Mouse (Mus musculus): Measurements from ENCODE around the gene Cd24a. TPM values are rescaled to one million over a fixed set of nuclear protein-coding genes. Genes with fewer than 3 reads are reported as not detected.

Gene Cd24a
- polyA plus RNA-seq, 1 experiment from 2014 or later, result 137 TPM

- H3K9me3 ChIP-seq (ENCODE audit: low read length), result no peaks in the 10 kb centered on the region
- no peak overlapping the region for H3K27ac ChIP-seq (ENCODE audit: low read length)
- no peak for ATAC-seq
- no peaks in the 10 kb centered on the region for H3K36me3 ChIP-seq (ENCODE audit: insufficient read depth, low read length)
- no peak for DNase-seq (ENCODE audit: low spot score)
- no peak for TF ChIP-seq EP300 (IDR thresholded peaks at IDR 0.05)
- TF ChIP-seq CTCF (IDR thresholded peaks at IDR 0.05), result no peak
- no peak overlapping the region for H3K4me3 ChIP-seq (ENCODE audit: low read depth, low read length)
- H3K9ac ChIP-seq (replicated peaks; ENCODE audit: low read depth), result no peak overlapping the region
- H3K4me2 ChIP-seq (replicated peaks; ENCODE audit: low read depth, low read length), result no peak overlapping the region
- whole genome bisulfite sequencing, result 80% methylated on average over 5 of the region's 5 CpGs
- H3K4me1 ChIP-seq (ENCODE audit: insufficient read depth, low read depth, low read length), result no peaks in the 10 kb centered on the region
- no peaks in the 10 kb centered on the region for H3K27me3 ChIP-seq (replicated peaks; ENCODE audit: insufficient read depth, low read length)
These were observed 15.1 kb downstream of the Cd24a start for GRCm38 (mm10) chr10:43593182-43593581.

GRCm38 (mm10) chr10:43594187-43594586 is 16.1 kb downstream of the Cd24a start:
- H3K9ac ChIP-seq (replicated peaks; ENCODE audit: low read depth), result no peak overlapping the region
- H3K4me2 ChIP-seq (replicated peaks; ENCODE audit: low read depth, low read length), result no peak overlapping the region
- no peaks in the 10 kb centered on the region for H3K36me3 ChIP-seq (ENCODE audit: insufficient read depth, low read length)
- no peak overlapping the region for H3K27ac ChIP-seq (ENCODE audit: low read length)
- ATAC-seq (no peak), DNase-seq (ENCODE audit: low spot score) (no peak)
- H3K4me3 ChIP-seq (ENCODE audit: low read depth, low read length), result no peak overlapping the region
- no peak for TF ChIP-seq CTCF (IDR thresholded peaks at IDR 0.05)
- no peaks in the 10 kb centered on the region for H3K9me3 ChIP-seq (ENCODE audit: low read length)
- H3K4me1 ChIP-seq (ENCODE audit: insufficient read depth, low read depth, low read length), result no peaks in the 10 kb centered on the region
- 72% methylated on average over 2 of the region's 2 CpGs for WGBS
- H3K27me3 ChIP-seq (replicated peaks; ENCODE audit: insufficient read depth, low read length), result no peaks in the 10 kb centered on the region

- 54% methylated on average over 3 of the region's 3 CpGs for WGBS
- Histone ChIP-seq H3K4me3 (ENCODE audit: low read depth, low read length) (no peak overlapping the region), H3K9ac (replicated peaks; ENCODE audit: low read depth) (no peak overlapping the region), H3K27ac (ENCODE audit: low read length) (no peak overlapping the region), H3K36me3 (ENCODE audit: insufficient read depth, low read length) (no peaks in the 10 kb centered on the region), H3K27me3 (replicated peaks; ENCODE audit: insufficient read depth, low read length) (no peaks in the 10 kb centered on the region), H3K4me2 (replicated peaks; ENCODE audit: low read depth, low read length) (no peak overlapping the region), H3K4me1 (ENCODE audit: insufficient read depth, low read depth, low read length) (no peaks in the 10 kb centered on the region), H3K9me3 (ENCODE audit: low read length) (no peaks in the 10 kb centered on the region)
- no peak for TF ChIP-seq EP300 (IDR thresholded peaks at IDR 0.05)
- TF ChIP-seq CTCF (IDR thresholded peaks at IDR 0.05), result no peak
- DNase-seq (ENCODE audit: low spot score) (no peak), ATAC-seq (no peak)
These were observed 16.8 kb downstream of the Cd24a start for GRCm38 (mm10) chr10:43594894-43595293.

GRCm38 (mm10) chr10:43598067-43598726 is 20.1 kb downstream of the Cd24a start:
- Histone ChIP-seq H3K4me2 (replicated peaks; ENCODE audit: low read depth, low read length) (no peak overlapping the region), H3K36me3 (ENCODE audit: insufficient read depth, low read length) (no peaks in the 10 kb centered on the region), H3K9me3 (ENCODE audit: low read length) (no peaks in the 10 kb centered on the region), H3K27ac (ENCODE audit: low read length) (no peak overlapping the region), H3K4me3 (ENCODE audit: low read depth, low read length) (no peak overlapping the region), H3K27me3 (replicated peaks; ENCODE audit: insufficient read depth, low read length) (no peaks in the 10 kb centered on the region), H3K4me1 (ENCODE audit: insufficient read depth, low read depth, low read length) (no peaks in the 10 kb centered on the region), H3K9ac (replicated peaks; ENCODE audit: low read depth) (no peak overlapping the region)
- no peak for DNase-seq (ENCODE audit: low spot score)
- 75% methylated on average over 2 of the region's 2 CpGs for WGBS
- no peak for ATAC-seq
- no peak for TF ChIP-seq EP300 (IDR thresholded peaks at IDR 0.05)
- TF ChIP-seq CTCF (IDR thresholded peaks at IDR 0.05), result no peak

GRCm38 (mm10) chr10:43601039-43601438 is 23.0 kb downstream of the Cd24a start:
- no peak for DNase-seq (ENCODE audit: low spot score)
- Histone ChIP-seq H3K9ac (replicated peaks; ENCODE audit: low read depth) (no peak overlapping the region), H3K36me3 (ENCODE audit: insufficient read depth, low read length) (no peaks in the 10 kb centered on the region), H3K9me3 (ENCODE audit: low read length) (no peaks in the 10 kb centered on the region), H3K27me3 (replicated peaks; ENCODE audit: insufficient read depth, low read length) (no peaks in the 10 kb centered on the region), H3K4me1 (ENCODE audit: insufficient read depth, low read depth, low read length) (no peaks in the 10 kb centered on the region), H3K27ac (ENCODE audit: low read length) (no peak overlapping the region), H3K4me2 (replicated peaks; ENCODE audit: low read depth, low read length) (no peak overlapping the region), H3K4me3 (ENCODE audit: low read depth, low read length) (no peak overlapping the region)
- ATAC-seq, result no peak
- 67% methylated on average over 1 of the region's 1 CpGs for WGBS
- TF ChIP-seq CTCF (IDR thresholded peaks at IDR 0.05), result no peak
- no peak for TF ChIP-seq EP300 (IDR thresholded peaks at IDR 0.05)

GRCm38 (mm10) chr10:43601511-43602396 is 23.7 kb downstream of the Cd24a start:
- H3K4me2 ChIP-seq (replicated peaks; ENCODE audit: low read depth, low read length), result no peak overlapping the region
- 35% methylated on average over 14 of the region's 14 CpGs for WGBS
- no peak for TF ChIP-seq EP300 (IDR thresholded peaks at IDR 0.05)
- TF ChIP-seq CTCF (IDR thresholded peaks at IDR 0.05), result no peak

More at GRCm38 (mm10) chr10:43601511-43602396, 23.7 kb downstream of the Cd24a start:
- no peaks in the 10 kb centered on the region for H3K4me1 ChIP-seq (ENCODE audit: insufficient read depth, low read depth, low read length)
- no peaks in the 10 kb centered on the region for H3K36me3 ChIP-seq (ENCODE audit: insufficient read depth, low read length)
- ATAC-seq, result no peak
- no peaks in the 10 kb centered on the region for H3K9me3 ChIP-seq (ENCODE audit: low read length)
- no peaks in the 10 kb centered on the region for H3K27me3 ChIP-seq (replicated peaks; ENCODE audit: insufficient read depth, low read length)
- no peak overlapping the region for H3K4me3 ChIP-seq (ENCODE audit: low read depth, low read length)
- H3K9ac ChIP-seq (replicated peaks; ENCODE audit: low read depth), result no peak overlapping the region
- no peak overlapping the region for H3K27ac ChIP-seq (ENCODE audit: low read length)
- DNase-seq (ENCODE audit: low spot score), result no peak
